Mouse (Mus musculus) stomach, postnatal 0 days (tissue): Measurements from ENCODE around the gene Naxd. TPM values are rescaled to one million over a fixed set of nuclear protein-coding genes. Genes with fewer than 3 reads are reported as not detected.

Experiments
- ATAC-seq: fragments of 200-750 bp; cut with Nextera tagmentation; 2 replicates; pipeline ENCODE4 v1.8.0; 2017; ENCODE audit not compliant: low FRiP score, low TSS enrichment
- DNase-seq: peaks from one replicate; pipeline ENCODE4 v3.0.0-alpha.2; 2016; ENCODE audit warnings: low spot score
- H3K27ac ChIP-seq: fragments of 300-500 bp; sonication (generic); replicated peaks from 2 replicates; pipeline ENCODE4 v1.5.1; 2014; ENCODE audit warnings: mild to moderate bottlenecking, control low read depth
- H3K27me3 ChIP-seq: fragments of 300-500 bp; sonication (generic); 2 replicates; pipeline ENCODE4 v1.6.1; 2014; ENCODE audit warnings: low read length; ENCODE audit not compliant: control insufficient read depth, insufficient read depth
- H3K36me3 ChIP-seq: fragments of 300-500 bp; sonication (generic); 2 replicates; pipeline ENCODE4 v1.6.1; 2014; ENCODE audit warnings: low read length, mixed read lengths; ENCODE audit not compliant: control insufficient read depth, insufficient read depth
- H3K4me1 ChIP-seq: fragments of 300-500 bp; sonication (generic); replicated peaks from 2 replicates; pipeline ENCODE4 v1.6.1; 2014; ENCODE audit warnings: antibody characterized with exemption; ENCODE audit not compliant: control insufficient read depth, insufficient read depth
- H3K4me2 ChIP-seq: fragments of 300-500 bp; sonication (generic); replicated peaks from 2 replicates; pipeline ENCODE4 v1.6.1; 2014; ENCODE audit warnings: low read depth, mild to moderate bottlenecking, control low read depth, moderate library complexity
- H3K4me3 ChIP-seq: fragments of 300-500 bp; sonication (generic); 2 replicates; pipeline ENCODE4 v1.5.1; 2014; ENCODE audit warnings: low read depth, low read length, control low read depth
- H3K9ac ChIP-seq: fragments of 300-500 bp; sonication (generic); 2 replicates; pipeline ENCODE4 v1.6.1; 2014; ENCODE audit warnings: mild to moderate bottlenecking, low read length, control low read depth, mixed read lengths
- H3K9me3 ChIP-seq: fragments of 300-500 bp; sonication (generic); 2 replicates; pipeline ENCODE4 v1.6.1; 2016; ENCODE audit warnings: low read length; ENCODE audit not compliant: control insufficient read depth
- CTCF ChIP-seq: IDR thresholded peaks from 2 replicates; pipeline ENCODE4 v1.5.1; 2016; ENCODE audit warnings: antibody characterized with exemption, low read depth, mild to moderate bottlenecking, moderate library complexity
- EP300 ChIP-seq: optimal IDR thresholded peaks from 2 replicates; pipeline ENCODE3; 2016; ENCODE audit warnings: antibody characterized with exemption
- WGBS: fragments of 180-500 bp; shearing (Covaris S2); extraction: QIAGEN DNeasy Blood & Tissue Kit; methylation state at CpG from one replicate; pipeline ENCODE4 v1.1.7; 2014; 5-methylcytosine and 5-hydroxymethylcytosine counted together
- polyA plus RNA-seq: library from polyadenylated mRNA; unstranded; fragments of >200 nt; fragmentation: Nextera tagmentation; extraction: Ambion mirVana; gene quantifications from 2 replicates; pipeline ENCODE4 v1.2.1, GENCODE M21; 2015

Naxd gene
- polyA plus RNA-seq, 1 experiment from 2014 or later: 79.1 TPM

- Histone ChIP-seq H3K27me3 (no peaks in the 10 kb centered on the region), H3K9ac (peak overlapping the region; percentile 84), H3K4me1 (peaks cover 3% of the 10 kb centered on the region; the same call in 1 of the 2 replicates), H3K9me3 (no peaks in the 10 kb centered on the region), H3K4me3 (peak overlapping the region; percentile 88), H3K4me2 (peak overlapping the region; percentile 88), H3K27ac (peak overlapping the region; percentile 99), H3K36me3 (peaks cover 8% of the 10 kb centered on the region)
- ATAC-seq: no peak
- no peak for DNase-seq
- TF ChIP-seq EP300 (no peak), CTCF (no peak)
- WGBS: under 1% methylated on average over 29 of the region's 32 CpGs
These were observed 60.1 kb downstream of the Naxd start for GRCm38 (mm10) chr8:11557424-11557767.

GRCm38 (mm10) chr8:11557768-11558629 lies 60.7 kb downstream of the Naxd start:
- Histone ChIP-seq H3K4me3 (peak overlapping the region; percentile 88), H3K36me3 (peaks cover 8% of the 10 kb centered on the region), H3K4me2 (peak overlapping the region; percentile 88), H3K27me3 (no peaks in the 10 kb centered on the region), H3K9me3 (no peaks in the 10 kb centered on the region), H3K9ac (peak overlapping the region; percentile 84), H3K4me1 (peaks cover 3% of the 10 kb centered on the region; the same call in 1 of the 2 replicates), H3K27ac (peak overlapping the region; percentile 99)
- ATAC-seq: peak; percentile 89
- under 1% methylated on average over 65 of the region's 67 CpGs for WGBS
- peak; percentile 99 for DNase-seq
- TF ChIP-seq CTCF (no peak), EP300 (peak; percentile 67)

- Histone ChIP-seq H3K4me1 (peaks cover 3% of the 10 kb centered on the region; the same call in 1 of the 2 replicates), H3K4me3 (no peak overlapping the region), H3K4me2 (no peak overlapping the region), H3K27me3 (no peaks in the 10 kb centered on the region), H3K9me3 (no peaks in the 10 kb centered on the region), H3K9ac (no peak overlapping the region), H3K27ac (no peak overlapping the region), H3K36me3 (peaks cover 11% of the 10 kb centered on the region)
- DNase-seq: no peak
- no peak for TF ChIP-seq CTCF
- no peak for TF ChIP-seq EP300
- ATAC-seq: no peak
- 50% methylated on average over 3 of the region's 3 CpGs for WGBS
These were observed 62.2 kb downstream of the Naxd start for GRCm38 (mm10) chr8:11559511-11559910.

GRCm38 (mm10) chr8:11560220-11560619 lies 62.9 kb downstream of the Naxd start:
- Histone ChIP-seq H3K4me2 (no peak overlapping the region), H3K27me3 (no peaks in the 10 kb centered on the region), H3K9ac (no peak overlapping the region), H3K27ac (no peak overlapping the region), H3K4me1 (peaks cover 3% of the 10 kb centered on the region; the same call in 1 of the 2 replicates), H3K4me3 (no peak overlapping the region), H3K9me3 (no peaks in the 10 kb centered on the region), H3K36me3 (peaks cover 13% of the 10 kb centered on the region)
- ATAC-seq: no peak
- WGBS: 81% methylated on average over 9 of the region's 9 CpGs
- DNase-seq: no peak
- TF ChIP-seq EP300: no peak
- no peak for TF ChIP-seq CTCF

GRCm38 (mm10) chr8:11564236-11564635 lies 66.9 kb downstream of the Naxd start:
- peaks cover under 1% of the 10 kb centered on the region; the same call in 1 of the 2 replicates for H3K4me1 ChIP-seq
- H3K9me3 ChIP-seq: no peaks in the 10 kb centered on the region
- no peak for TF ChIP-seq CTCF
- no peak for TF ChIP-seq EP300
- no peak overlapping the region for H3K4me2 ChIP-seq
- peaks cover 13% of the 10 kb centered on the region for H3K36me3 ChIP-seq
- H3K27ac ChIP-seq: no peak overlapping the region
- DNase-seq (no peak), ATAC-seq (no peak)
- no peak overlapping the region for H3K4me3 ChIP-seq
- no peak overlapping the region for H3K9ac ChIP-seq
- 89% methylated on average over 5 of the region's 5 CpGs for WGBS
- no peaks in the 10 kb centered on the region for H3K27me3 ChIP-seq

Other genes starting within 250 kb of the Naxd start
- gene Col4a2, start 184.7 kb upstream of the Naxd start, polyA plus RNA-seq: 43.4 and 47.2 TPM in 2 replicates
- 96.3 and 99.0 TPM in 2 replicates for gene Col4a1, start 184.7 kb upstream of the Naxd start, polyA plus RNA-seq
- gene Rab20, start 18.8 kb upstream of the Naxd start, polyA plus RNA-seq: 9.6 and 9.9 TPM in 2 replicates
- 11.7 and 13.1 TPM in 2 replicates for gene Cars2, start 53.3 kb downstream of the Naxd start, polyA plus RNA-seq
- gene Ing1, start 58.1 kb downstream of the Naxd start, polyA plus RNA-seq: 23.1 and 23.2 TPM in 2 replicates
- gene Ankrd10, start 138.3 kb downstream of the Naxd start, polyA plus RNA-seq: 27.9 and 29.3 TPM in 2 replicates
- gene 1700016D06Rik, start 203.6 kb downstream of the Naxd start, polyA plus RNA-seq: not detected in 2 replicates
- 12.6 and 13.7 TPM in 2 replicates for gene Arhgef7, start 230.2 kb downstream of the Naxd start, polyA plus RNA-seq